Mouse (Mus musculus) layer of hippocampus, adult 9-11 months (tissue): ENCODE data around the gene BC048403.

Experiments
- DNase-seq: peaks from one replicate; pipeline ENCODE4 v3.0.0; 2022

The BC048403 gene

GRCm38 (mm10) chr10:121739548-121740505, at the start of gene BC048403:
Gene BC048403 (plus strand): TSS chr10:121739937.
- DNase-seq: peak; percentile 84

- DNase-seq: no peak
Observed at GRCm38 (mm10) chr10:121692944-121693579, 46.7 kb upstream of the BC048403 start.

- no peak for DNase-seq
Observed at GRCm38 (mm10) chr10:121694567-121694966, 45.2 kb upstream of the BC048403 start.

- peak; percentile 26 for DNase-seq
Observed at GRCm38 (mm10) chr10:121701296-121702248, 38.2 kb upstream of the BC048403 start.

GRCm38 (mm10) chr10:121703619-121704018, 36.1 kb upstream of the BC048403 start:
- DNase-seq: no peak

GRCm38 (mm10) chr10:121704871-121705270, 34.9 kb upstream of the BC048403 start:
- no peak for DNase-seq

GRCm38 (mm10) chr10:121705399-121706163, 34.2 kb upstream of the BC048403 start:
- no peak for DNase-seq

- DNase-seq: no peak
Observed at GRCm38 (mm10) chr10:121716862-121717261, 22.9 kb upstream of the BC048403 start.

GRCm38 (mm10) chr10:121718896-121719585, 20.7 kb upstream of the BC048403 start:
- DNase-seq: no peak

GRCm38 (mm10) chr10:121720701-121721100, 19.0 kb upstream of the BC048403 start:
- no peak for DNase-seq

GRCm38 (mm10) chr10:121726505-121726904, 13.2 kb upstream of the BC048403 start:
- DNase-seq: no peak

GRCm38 (mm10) chr10:121727151-121727550, 12.6 kb upstream of the BC048403 start:
- no peak for DNase-seq

- no peak for DNase-seq
Observed at GRCm38 (mm10) chr10:121728226-121728625, 11.5 kb upstream of the BC048403 start.

- no peak for DNase-seq
Observed at GRCm38 (mm10) chr10:121731048-121731725, 8.6 kb upstream of the BC048403 start.

- DNase-seq: no peak
Observed at GRCm38 (mm10) chr10:121732542-121732941, 7.2 kb upstream of the BC048403 start.

GRCm38 (mm10) chr10:121737256-121737655, 2.5 kb upstream of the BC048403 start:
- no peak for DNase-seq

- no peak for DNase-seq
Observed at GRCm38 (mm10) chr10:121742336-121742735, 2.6 kb downstream of the BC048403 start.

- DNase-seq: peak; percentile 46
Observed at GRCm38 (mm10) chr10:121750175-121750574, 10.4 kb downstream of the BC048403 start.

- DNase-seq: no peak
Observed at GRCm38 (mm10) chr10:121754237-121754636, 14.5 kb downstream of the BC048403 start.

GRCm38 (mm10) chr10:121755822-121756221, 16.1 kb downstream of the BC048403 start:
- no peak for DNase-seq

GRCm38 (mm10) chr10:121756677-121757076, 16.9 kb downstream of the BC048403 start:
- no peak for DNase-seq
